Mouse (Mus musculus): ENCODE data around the gene Hps1.

GRCm38 (mm10) chr19:42755148-42755870 is 24.5 kb downstream of the Hps1 start:
- no peak for TF ChIP-seq ZC3H11A (IDR thresholded peaks at IDR 0.05; ENCODE audit: borderline replicate concordance, low read depth, low read length)
- TF ChIP-seq MAFK (IDR thresholded peaks at IDR 0.05; ENCODE audit: insufficient read depth, low read depth, low read length): no peak
- no peak for TF ChIP-seq HCFC1 (IDR thresholded peaks at IDR 0.05; ENCODE audit: borderline replicate concordance, insufficient read depth, low read length)
- TF ChIP-seq ZNF384 (IDR thresholded peaks at IDR 0.05; ENCODE audit: low read depth, low read length): no peak
- no peak for TF ChIP-seq CHD2 (IDR thresholded peaks at IDR 0.05; ENCODE audit: low read depth, low read length)
